Mouse (Mus musculus) C2C12 (cell line): ENCODE data around the gene Gm9639.

Experiments used
- CEBPB ChIP-seq: IDR thresholded peaks from one replicate; pipeline ENCODE4 v1.6.1; 2011; ENCODE audit warnings: low read depth, mild to moderate bottlenecking, control low read depth, moderate library complexity
- CTCF ChIP-seq: IDR thresholded peaks from one replicate; pipeline ENCODE4 v1.5.1; 2011; ENCODE audit not compliant: control insufficient read depth, insufficient read depth, insufficient read length
- FOSL1 ChIP-seq: IDR thresholded peaks from one replicate; pipeline ENCODE4 v1.8.0; 2011; ENCODE audit warnings: mild to moderate bottlenecking, low read length; ENCODE audit not compliant: poor library complexity, insufficient read depth, severe bottlenecking
- MAX ChIP-seq: IDR thresholded peaks from one replicate; pipeline ENCODE4 v1.6.1; 2011; ENCODE audit warnings: mild to moderate bottlenecking, control low read depth
- MYOD1 ChIP-seq: IDR thresholded peaks from one replicate; pipeline ENCODE4 v1.6.1; 2011; ENCODE audit warnings: low read depth; ENCODE audit not compliant: control insufficient read depth, insufficient read length
- MYOG ChIP-seq: IDR thresholded peaks from one replicate; pipeline ENCODE4 v1.6.1; 2011; ENCODE audit not compliant: control insufficient read depth, insufficient read length; ENCODE audit errors: extremely low read depth
- USF1 ChIP-seq: IDR thresholded peaks from one replicate; pipeline ENCODE4 v1.6.1; 2011; ENCODE audit warnings: low read depth, mild to moderate bottlenecking, control low read depth, moderate library complexity

DNA sequence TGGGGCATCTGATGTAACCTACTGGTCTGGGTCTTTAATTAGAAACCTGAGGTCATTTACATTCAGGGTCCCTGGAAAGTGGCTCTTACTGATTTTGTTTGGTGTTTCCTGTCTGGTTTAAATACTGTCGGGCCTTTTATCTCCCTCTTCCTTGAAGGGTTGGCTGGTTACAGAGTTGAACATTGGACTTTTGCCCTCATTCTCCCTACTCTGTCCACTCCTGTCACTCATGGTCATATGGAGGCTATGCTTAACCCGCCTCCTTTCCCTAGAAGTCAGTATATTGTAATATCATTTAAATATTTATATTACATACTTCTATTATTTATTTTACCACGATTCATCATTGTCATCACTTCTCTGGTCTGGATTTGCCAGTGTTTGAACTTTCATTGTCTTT, 9.2 kb upstream of the Gm9639 start:
- TF ChIP-seq CTCF (no peak), MAX (no peak), FOSL1 (no peak), USF1 (no peak), CEBPB (no peak), MYOG (no peak), MYOD1 (no peak)
